Mouse (Mus musculus) cerebellum, adult 11-12 months (tissue): ENCODE data around the gene Slc12a6.
"Not testable (repeated sequence)": the region's sequence is repeated elsewhere in the genome, so short reads cannot be mapped to it uniquely, and the experiment has no call there.

Experiments used
- DNase-seq: peaks from one replicate; pipeline ENCODE4 v3.0.0; 2022

The Slc12a6 gene

DNA sequence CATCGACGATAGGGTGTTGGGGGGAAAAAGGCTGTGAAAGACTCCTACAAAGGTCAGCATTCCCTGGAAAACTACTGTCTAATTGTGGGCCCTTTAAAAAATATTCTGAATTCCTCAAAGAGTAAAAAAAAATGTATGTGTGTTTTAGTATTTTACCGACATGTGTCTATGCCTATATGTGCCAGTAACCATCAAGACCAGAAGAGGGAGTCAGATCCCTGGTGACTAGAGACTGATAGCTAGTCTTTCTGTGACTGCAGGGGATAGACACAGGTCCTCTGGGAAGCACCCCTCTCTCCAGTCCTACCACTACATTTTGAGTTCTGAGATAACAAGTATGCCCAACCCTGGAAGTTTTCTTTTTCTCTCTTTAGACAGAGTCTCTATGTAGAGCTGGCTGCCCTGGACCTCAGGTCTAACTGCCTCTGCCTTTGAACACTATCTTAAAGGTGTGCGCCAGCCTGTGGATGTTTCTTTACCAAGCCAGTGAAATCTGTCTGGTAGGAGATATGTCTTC lies 2.8 kb upstream of the Slc12a6 start:
- no peak for DNase-seq

DNA sequence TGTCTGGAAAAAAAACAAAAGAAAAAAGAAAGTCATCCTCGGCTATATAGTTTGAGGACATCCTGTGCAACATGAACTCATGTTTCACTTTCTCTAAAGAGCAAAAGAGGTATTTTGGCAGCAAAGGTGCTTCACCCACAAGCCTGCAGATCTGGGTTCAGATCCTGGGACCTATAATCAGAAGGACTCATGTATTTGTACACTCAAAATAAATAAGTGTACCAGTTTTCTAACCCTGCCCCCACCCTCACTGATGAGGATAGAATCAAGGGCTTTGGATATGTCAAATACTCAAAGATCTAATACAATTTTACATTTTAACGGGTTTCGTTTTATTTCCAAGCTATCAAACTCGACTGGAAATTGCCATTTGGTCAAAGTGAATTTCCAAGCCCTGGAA lies 1.3 kb upstream of the Slc12a6 start:
- DNase-seq, result no peak

DNA sequence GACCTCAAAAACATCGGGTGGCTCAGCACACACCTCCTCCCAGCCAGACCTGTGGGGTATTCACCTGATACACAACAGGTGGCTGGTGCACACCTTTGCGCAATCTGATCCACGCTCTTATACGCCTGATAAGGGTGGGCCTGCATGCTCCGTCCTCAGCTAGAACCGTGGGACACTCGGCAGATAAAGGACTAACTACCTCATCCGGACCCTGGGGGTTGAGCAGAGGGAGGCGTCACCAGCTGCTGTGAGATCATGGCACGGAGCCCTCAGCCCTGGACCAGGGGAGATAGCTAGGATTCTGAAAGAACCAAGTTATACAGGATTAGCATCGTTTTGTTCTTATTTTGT lies 592 bp downstream of the Slc12a6 start, which contains the start of gene Gm21985:
Gene Gm21985 (plus strand): TSS at position 73 of the 351 bp plus-strand sequence.
- DNase-seq, result peak; percentile 77

DNA sequence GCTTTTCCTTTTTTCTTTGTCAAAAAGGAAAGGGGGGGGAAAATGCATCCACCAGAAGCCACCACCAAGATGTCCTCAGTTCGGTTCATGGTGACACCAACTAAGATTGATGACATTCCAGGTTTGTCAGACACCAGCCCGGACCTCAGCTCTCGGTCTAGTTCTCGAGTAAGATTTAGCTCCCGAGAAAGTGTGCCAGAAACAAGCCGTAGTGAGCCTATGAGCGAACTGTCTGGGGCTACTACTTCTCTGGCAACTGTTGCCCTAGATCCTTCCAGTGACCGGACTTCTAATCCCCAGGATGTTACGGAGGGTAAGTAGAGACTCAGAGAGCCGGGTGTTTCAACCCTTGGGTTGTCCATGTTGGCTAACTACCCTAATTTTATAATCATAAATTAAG lies 1.2 kb downstream of the Slc12a6 start:
- DNase-seq, result no peak

DNA sequence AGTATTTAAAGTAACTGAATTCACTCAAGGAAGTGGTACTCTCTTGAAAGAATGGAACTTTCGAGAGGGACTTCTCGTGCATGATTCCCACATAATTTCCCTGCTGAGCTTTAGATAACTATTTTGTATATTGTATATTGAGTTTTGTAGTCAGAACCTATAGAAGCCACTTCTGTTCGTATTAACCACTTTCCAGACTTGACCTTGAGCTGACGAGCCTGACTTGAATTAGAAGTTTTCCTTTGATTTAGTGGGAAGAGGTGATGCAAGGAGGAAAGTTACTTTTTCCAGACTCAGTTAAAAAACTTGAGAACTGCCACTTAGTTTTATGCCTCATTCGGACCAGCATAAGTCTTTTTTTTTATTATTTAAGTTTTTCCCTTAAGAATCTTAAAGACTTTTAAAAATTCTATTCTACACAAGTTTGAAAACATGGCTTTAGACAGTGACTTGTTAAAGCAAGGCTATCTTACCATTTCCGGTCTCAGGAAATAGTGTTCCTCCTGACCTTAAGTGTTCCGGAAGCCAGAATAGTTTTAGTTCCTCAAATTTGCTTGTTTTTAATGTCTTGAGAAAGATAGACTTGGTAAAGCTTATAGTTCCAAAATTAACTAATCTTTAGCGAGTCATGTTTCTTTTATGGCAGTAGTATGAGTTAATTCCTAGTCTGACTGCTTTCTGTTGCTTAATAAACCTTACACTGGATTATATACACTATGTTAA lies 2.1 kb downstream of the Slc12a6 start:
- DNase-seq, result no peak

DNA sequence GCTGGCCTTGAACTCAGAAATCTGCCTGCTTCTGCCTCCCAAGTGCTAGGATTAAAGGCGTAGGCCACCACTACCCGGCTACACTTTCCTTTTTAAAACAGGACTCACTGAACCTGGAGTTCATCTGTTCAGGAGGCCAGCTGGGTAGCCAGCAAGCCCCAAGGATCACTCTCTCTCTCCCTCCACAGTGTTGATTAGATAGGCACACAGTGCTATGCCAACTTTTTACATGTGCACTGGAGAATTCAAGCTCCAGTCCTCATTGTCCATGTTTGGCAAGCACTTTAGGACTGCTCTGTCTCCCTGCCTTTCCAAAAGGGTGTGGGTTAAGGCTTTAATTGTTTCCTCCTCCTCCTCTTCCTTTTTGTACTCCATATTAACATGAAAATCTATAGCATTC lies 4.4 kb downstream of the Slc12a6 start:
- no peak for DNase-seq

DNA sequence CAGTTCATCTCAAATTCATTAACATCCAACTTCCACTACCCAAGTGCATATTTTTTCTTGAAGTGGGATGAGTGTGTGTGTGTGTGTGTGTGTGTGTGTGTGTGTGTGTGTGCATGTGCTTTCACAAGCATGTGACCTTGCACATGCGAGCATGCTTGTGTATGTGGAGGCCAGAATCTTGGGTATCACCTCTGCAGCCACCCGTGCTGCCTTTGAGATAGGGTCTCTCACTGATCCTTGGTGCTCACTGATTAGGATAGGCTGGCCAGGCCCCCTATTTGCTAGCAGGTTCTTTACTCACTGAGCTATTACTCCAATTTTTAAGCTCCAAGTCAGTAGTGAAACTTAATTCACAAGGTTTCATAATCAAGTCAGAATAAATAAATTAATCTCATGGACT lies 7.3 kb downstream of the Slc12a6 start:
- no peak for DNase-seq

DNA sequence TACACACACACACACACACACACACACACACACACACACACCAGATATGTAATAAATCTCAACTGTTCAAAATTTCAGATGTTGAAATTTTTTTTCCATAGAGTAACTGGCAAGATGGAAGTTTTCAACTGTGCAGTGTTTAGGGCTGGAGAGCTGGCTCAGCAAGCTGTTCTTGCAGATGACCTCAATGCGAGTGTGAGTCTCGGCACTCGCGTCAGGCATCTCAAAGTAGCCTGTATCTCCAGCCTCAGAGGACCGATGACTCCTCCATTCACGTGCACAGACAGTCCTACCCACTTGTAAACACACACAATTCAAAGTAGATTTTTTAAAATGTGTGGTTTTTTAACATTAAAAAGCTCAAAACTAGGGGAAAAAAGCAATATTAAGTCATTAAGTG lies 7.8 kb downstream of the Slc12a6 start:
- no peak for DNase-seq

DNA sequence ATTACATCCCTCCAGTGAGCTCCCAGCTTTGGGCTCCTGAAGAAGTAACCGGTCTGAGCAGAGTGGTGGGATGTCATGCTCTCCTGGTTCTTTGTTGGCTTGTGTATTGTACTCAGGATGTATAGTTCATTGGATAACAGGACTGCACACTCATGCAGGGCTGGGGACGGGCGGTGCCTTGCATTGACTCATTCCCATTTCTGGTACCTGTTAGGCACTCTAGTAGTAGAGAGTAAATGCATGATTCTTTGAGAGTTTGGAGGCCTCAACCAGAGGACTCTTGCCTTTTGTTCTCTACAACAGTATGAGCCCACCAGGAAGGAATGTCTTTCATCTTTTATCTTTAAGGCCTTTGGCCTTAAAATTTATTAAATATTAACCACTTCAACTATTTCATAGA lies 11.2 kb downstream of the Slc12a6 start:
- DNase-seq, result no peak

DNA sequence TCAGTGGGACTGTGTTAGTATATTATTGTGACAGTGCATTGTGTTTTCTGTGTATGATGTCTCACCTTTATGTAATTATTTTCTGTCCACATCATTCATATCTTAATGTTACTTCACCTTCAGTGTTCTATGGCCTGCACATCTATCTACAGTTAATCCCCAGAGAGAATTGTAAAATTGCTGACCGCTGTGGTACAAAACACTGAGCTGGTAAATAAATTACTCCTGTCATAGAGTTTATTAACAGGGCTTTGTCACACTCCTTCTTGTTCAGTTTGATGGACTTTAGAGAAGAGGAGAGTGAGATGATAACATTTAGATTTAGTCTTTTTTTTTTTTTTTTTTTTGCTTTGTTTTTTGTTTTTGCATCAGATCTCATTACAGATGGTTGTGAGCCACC lies 17.2 kb downstream of the Slc12a6 start:
- no peak for DNase-seq

DNA sequence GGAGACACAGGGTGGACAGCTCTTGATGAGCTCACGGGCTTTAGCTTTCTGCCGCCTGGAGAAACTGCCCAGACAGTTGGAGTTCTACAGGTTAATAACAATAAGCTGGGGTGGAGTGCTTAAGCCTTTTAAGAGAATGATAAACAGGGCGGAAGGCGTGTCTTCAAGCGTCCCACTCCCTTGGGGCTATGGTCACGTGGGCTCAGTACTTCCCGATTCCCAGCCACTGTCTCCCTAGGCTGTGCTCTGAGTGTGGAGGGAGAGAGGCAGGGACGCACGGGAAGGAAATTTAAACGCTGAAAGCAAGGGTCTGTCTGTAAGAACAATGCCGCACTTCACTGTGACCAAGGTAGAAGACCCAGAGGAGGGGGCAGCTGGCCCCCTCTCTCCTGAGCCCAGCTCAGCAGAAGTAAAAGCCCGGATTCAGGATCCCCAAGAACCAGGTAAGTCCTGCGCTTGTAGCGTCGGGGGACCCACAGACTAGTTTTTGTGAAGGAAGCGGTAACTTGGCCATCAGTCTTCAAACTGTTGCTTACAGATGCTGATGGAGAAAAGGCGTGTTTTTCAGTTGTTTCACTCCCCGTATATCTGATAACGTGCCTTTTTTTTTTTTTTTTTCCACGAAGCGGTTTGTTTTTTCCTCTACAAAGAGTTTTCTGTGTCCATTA lies 18.9 kb downstream of the Slc12a6 start:
- DNase-seq, result no peak

DNA sequence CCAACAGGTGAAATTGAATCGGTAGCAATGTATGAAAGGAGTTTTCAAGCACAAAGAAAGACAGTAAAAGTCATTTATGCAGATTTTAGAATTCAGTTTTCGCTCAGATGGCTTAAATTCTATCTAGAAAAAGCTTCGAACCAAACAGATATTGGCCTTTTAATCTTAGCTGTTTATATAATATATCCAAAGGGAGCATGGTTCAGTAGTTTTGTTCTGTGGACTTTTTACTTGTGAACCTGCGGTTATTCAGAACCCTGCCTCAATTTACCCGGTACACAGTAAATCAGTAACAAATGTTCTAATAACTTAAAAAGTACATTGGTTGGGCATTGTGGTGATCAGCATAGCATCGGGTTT lies 19.4 kb downstream of the Slc12a6 start:
- no peak for DNase-seq

DNA sequence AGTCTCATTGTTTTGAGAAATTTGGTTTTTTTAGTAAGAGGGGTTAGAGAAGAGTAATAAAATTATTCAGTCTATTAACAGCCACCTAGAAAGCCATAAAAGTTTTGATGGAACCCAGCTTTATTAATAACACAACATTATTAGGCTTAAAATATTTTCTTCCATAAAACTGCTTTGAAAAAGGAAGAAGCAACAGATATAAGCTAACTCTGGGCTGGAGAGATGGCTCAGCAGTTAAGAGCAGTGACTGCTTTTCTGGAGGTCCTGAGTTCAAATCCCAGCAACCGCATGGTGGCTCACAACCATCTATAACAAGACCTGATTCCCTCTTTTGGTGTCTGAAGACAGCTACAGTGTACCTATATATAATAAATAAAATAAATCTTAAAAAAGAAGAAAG lies 20.4 kb downstream of the Slc12a6 start:
- not testable (repeated sequence) for DNase-seq

DNA sequence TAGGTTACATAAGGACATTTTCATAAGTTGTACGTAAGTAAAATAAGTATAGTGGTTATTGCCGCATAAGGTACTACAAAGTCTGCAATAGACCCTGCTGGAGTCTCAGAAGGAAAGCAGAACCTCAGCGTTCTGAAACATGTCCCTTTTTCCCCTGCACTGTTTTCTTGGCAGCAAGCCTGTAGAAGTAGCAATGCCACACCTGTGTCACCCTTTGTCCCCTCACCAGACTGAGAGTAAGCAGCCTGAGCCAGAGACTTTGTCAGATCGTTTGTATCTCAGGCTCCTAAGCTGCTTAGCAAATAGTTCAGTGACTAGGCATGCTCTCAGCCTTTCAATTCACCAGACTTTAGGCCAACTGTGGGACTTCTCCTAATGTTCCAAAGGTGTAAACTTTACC lies 21.4 kb downstream of the Slc12a6 start:
- no peak for DNase-seq

DNA sequence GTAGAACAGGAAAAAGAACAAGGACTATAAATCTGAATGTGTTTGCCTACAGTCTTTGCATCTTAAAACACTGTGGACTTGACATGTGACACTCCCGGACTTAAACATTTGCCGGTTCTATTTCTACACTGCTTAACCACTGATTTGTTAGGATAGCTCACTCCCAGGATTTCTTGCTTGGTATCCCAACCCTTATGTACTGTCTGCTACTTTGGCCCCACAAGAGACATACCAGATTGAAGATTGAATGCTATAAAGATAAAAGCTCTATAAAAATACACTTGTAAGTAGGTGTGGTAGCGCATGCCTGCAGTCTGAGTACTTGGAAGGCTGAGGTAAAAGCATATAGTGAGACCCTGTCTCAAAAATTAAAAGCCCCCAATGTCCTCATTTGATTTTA lies 23.9 kb downstream of the Slc12a6 start:
- DNase-seq, result no peak

DNA sequence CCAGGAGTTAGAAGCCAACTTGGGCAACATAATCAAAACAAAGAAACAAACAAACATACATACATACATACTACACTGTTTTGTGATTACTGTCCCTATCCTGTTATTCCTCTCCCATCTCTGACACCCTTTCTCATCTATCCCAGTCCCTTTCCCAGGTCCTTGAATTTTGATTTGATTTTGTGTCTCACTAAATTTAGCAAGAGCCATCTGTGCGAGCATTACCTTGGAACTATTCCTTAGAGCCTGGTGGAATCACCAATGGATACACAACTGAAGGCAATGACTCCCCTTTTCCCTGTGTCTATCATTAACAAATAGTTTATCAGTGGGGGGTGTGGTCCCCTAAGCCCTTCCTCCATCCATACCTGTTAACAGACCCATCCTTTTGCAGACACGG lies 27.2 kb downstream of the Slc12a6 start:
- DNase-seq, result no peak

DNA sequence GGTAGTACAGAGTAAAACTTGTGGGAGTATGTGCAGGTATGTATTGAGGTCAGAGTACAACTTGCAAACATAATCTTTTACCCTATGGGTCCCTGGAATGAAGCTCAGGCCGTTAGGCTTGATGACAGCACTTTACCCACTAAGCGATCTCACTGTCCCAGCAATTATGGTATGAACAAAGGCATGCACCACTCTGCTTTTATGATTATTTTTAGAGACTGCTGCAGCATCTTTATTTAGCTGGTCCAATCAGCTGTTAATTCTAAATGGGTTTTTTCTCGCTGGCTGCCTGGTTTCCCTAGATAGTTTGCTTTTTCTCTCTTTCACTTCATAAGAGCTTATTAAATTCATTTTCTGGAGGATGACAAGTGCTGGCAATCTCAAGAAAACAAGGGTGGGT lies 30.6 kb downstream of the Slc12a6 start:
- no peak for DNase-seq

DNA sequence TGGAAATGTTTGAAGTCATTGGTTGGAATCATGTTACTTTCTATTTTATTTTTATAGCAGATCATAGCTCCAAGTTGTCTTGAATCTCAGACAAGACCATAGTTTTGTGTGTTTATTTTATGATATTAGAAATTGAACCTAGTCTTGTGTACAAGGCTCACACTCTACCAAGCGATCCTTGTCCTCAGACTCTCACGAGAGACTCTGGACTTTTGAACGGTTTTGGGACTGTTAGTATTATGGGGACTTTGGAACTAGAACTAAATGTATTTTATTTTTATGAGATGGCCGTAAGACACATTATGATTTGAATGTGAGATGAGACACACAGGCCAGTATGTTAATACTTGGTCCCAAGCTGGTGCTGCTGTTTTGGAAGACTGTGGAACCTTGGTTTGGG lies 32.6 kb downstream of the Slc12a6 start:
- no peak for DNase-seq

DNA sequence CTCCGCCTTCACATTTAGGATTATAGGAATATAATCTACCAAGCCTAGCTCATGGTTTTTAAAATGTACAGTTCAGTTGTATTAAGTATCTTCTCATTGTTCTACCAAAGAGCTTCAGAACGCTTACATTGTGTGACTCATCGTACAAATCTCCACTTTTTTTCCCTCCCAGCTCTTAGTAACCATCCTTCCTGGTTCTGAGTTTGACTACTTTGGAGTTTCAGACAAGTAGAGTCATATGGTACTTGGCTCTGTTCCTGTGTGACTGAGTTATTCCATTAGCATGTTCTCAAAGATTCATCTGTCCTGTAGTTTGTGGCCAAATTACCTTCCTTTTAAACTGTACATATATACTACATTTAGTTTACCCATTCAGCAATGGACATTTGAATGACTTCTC lies 43.0 kb downstream of the Slc12a6 start:
- DNase-seq, result no peak

DNA sequence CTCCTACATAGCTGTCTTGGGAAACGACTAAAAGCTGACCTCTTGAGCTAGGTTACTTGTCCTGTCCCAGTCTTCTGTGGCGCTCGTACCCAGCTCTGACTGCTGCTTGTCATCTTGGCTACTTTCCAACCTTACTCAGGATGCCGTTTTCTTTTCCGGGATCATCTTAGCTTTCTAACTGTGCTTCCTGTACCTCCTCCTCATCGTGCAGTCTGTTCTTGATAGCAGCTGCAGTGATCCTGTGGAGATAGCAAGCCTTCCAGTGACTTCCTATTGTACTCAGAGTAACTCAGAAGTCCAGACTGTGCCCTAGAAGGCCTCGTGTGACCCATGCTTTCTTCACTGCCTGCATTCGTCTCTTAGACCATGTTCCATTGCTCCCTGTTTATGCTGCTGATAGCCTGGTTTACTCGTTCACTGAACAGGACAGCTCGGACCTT lies 43.6 kb downstream of the Slc12a6 start:
- DNase-seq, result peak; percentile 27

DNA sequence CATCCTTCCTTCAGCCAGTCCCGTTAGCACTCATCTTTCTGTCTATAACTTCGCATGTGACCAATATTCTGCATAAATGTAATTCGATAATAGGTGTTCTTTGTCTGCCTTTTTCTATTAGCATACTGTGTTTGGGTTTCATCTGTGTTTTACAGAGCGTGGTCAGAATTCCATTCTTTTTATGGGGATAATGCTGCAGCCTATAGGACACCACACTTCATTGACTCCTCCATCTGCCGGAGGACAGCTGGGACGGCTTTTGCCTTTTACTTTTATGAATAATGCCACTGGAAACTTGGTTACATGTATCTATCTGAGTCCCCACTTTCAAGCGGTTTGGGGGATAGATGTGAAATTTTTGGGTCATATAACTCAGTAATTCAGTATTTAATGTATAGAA lies 50.0 kb downstream of the Slc12a6 start:
- no peak for DNase-seq

DNA sequence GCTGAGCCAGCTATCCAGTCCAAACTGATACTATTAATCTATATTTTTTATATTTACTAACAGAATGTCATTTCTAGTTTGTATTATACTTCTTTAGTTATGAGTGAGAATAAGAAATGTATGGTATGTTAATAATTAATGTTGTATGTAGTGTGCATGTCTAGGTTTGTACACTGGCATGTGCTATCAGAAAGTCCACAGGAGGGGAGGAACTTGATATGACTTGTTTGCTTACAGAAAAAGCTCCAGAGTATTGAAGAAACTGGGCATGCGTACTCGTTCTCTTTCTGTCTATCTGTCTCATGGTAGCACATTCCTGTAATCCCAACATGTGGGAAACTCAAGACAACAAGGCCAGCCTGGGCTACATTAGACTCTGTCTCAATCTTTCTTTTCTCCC lies 52.6 kb downstream of the Slc12a6 start:
- DNase-seq, result no peak

DNA sequence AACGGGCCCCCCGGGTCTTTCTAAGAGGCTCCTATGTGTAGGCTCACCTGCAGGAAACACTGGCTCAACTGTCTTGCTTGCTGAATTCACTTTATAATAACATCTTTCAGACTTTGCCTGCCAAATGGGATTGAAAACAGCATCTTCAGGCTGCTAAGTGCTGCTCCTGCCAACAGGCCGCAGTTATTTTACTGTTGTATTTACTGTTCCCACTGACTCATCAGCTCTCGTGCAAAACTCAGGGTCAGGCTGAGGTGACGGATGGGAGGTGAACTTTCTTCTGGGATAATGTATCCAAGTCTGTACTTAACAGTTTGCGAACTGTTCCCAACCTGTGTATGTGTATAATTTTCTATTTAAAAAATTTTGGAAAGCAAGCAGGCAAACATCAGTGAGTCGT lies 53.3 kb downstream of the Slc12a6 start:
- no peak for DNase-seq

DNA sequence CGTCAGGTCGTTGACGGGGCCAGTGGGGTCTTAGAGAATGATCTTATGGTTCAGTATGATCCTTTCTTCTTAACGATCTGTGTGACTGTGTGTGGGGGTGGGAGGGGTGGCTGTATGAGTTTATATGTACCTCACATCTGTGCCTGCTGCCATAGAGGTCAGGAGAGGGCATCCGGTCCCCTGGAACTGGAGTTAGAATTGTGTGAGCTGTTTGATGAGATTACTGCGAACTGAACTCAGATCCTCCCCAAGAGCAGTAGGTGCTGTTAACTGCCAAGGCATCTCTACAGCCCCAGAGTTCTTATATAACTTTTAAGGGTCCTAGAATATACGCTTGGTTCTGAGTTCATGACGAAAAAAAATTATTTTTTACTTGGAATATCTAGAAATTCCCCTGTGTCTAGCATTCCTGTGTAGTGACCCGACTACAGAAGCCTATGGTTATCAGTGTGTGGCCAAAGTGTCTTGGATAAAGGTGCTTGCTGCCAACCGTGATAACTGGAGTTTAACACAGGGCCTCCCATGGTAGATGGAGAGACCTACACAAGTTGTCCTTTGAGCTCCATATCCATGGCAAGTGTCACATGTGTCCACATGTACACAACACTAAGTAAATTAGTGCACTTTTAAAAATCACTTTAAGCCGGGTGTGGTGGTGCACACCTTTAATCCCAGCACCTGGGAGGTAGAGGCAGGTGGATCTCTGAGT lies 62.6 kb downstream of the Slc12a6 start:
- DNase-seq, result no peak
